Mouse (Mus musculus) cerebellum, adult 8-10 months (tissue): ENCODE results near the gene Prkd1.
"Not testable (repeated sequence)": the region's sequence is repeated elsewhere in the genome, so short reads cannot be mapped to it uniquely, and the experiment has no call there.

Experiments used
- DNase-seq: peaks from one replicate; pipeline ENCODE4 v3.0.0; 2022

Gene Prkd1

DNA sequence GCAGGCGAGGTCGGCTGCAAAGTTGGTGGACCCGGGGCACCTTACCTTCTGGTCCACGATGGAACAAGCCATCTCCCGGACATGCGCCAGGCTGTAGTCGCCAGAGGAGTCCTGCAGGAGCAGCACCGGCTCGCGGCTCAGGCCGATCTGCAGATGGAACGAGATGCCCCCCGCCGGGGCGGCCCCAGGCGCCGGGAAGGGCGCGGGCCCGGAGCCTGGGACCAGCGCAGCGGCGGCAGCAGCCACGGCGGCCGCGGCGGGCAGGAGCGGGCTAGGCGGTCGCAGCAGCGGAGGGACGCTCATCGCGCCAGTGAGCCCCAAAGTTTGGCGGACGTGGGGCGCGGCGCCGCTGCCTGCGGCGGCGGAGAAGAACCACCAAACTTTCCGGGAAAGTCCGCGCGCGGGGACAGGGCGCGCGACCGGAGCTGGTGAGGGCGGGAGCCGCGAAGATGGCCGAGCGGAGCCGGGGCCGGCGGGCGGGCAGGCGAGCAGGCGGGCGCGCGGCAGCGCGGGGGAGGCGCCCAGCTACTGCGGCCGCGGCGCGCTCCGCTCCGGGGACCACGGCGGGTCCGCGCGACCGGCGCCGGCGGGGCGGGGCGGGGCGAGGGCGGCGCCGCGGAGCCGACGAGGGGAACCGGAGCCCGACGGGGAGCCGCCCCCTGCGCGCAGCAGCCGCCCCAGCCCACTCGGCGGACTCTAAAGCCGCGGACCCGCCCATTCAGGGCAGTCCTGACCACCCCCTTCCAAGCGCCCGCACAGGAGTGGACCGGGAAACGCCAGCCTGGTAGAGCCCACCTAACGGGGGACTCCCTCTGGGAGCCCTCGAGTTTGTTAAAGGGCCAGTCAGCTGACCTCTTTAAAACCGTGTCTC, at the start of gene Prkd1:
Prkd1 (minus strand) TSS at position 428 of the 871 bp plus-strand sequence.
- peak; percentile 3 for DNase-seq

DNA sequence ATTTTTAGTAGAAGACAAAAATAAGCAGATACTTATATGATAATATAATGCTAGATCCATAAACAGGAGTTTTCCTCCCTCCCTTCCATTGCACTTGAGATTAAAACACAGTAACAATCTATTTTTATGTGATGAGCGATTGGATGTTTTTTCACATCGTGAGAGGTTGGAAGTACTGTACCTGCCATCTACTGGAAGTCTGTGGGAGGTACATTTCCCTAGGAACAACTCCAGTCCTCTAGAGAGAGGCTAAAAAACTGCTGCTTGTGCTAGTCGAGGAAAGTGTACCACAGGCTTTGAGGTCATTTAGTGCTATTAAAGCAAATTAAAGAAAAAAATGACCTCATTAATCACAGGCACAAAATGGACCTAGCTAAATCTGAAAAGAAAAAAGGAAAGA, 48.6 kb upstream of the Prkd1 start:
- DNase-seq, result no peak

DNA sequence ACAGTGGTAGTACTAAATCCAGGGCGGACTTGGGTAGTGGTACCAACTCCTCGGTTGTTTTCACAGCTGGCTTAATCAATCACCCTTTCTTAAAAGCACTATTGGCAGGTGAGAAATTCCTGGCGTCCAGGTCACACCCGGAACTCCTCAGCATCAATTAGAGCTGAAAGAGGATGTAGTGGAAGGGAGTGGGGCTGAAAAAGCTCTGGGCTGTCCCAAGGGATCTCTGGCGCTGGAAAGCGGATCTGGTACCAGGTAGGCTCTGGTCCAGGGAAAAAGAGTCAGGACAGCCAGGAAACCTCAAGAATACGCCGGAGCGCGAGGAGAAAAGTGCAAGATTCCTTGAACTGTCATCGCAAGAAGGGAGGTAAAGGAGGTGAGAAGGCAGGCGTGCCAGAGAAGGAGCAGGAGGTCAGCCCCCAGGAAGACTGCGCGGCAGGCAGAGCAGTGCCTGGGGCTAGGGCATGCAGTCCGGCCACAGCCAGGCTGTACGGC, 675 bp downstream of the Prkd1 start:
- DNase-seq, result no peak

DNA sequence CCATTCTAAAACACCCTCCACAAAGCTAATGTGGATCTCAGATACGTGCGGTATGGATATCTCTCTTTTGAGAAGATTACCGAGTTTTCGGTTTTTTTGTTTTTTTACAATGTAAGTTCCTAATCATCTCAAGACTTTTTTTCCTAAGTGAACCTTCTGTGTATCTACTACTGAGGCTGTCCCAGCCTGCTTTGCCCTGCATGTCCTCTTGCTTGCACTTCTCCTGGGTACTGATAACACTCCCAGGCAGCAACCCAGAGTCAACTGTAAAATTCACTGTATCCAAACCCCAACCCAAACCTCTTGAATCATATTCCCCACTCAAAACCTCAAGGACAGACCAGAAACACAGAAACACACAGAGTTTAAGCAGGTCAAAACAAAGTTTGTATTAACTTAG, 2.0 kb downstream of the Prkd1 start:
- no peak for DNase-seq

DNA sequence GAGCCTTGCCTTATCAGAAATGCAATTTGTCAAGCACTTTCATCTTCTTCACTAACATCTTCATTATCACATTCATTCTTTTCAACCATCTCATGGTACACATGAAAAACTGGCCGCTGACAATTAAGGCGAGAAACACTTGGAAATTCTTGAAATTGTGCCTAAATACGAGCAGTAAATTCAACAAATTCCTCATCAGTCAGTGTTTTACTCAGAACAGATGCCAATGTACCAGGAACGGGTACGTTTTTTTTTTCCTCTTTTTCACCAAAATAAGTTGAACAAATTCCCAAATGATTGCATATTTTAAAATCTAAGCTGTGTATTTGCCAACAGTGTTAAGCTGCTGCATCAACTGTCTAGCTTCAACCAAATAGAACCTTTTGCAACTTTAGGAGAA, 6.2 kb downstream of the Prkd1 start:
- no peak for DNase-seq

DNA sequence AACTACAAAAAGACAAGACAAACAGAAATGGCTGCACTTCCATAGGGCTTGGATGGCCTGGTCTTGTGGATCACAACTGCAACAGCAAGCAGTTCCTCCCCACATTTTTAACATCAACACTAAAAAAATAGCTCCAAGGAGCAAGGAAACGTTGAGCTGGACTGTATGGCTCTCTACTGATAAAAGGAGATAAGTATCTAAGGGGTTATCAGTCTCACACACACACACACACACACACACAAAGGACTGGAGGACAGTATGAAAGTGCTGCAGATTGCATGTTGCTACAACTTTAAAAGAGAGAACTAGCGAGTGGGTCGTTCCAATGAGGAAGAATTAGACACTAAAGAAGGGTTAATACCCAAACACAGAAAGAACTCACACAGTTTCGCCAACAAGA, 8.7 kb downstream of the Prkd1 start:
- DNase-seq, result no peak

DNA sequence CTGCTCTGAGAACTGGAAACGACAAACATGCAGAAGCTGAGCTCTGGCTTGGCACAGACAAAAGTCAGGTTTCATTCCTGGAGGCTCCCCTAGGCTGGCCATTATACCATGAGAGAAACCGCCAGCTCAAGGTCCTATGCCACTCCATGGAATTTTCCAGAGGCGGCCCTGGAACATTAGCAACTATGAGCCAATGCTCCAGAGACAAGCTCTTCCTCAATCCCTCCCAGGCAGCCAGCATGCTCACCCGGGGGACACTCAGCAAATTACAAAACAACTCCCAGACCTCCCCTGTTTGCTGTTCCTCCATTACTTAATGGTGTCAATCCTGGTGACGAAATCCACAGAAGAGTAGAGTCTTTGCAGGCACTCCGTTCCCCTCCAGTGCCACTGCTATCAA, 14.5 kb downstream of the Prkd1 start:
- no peak for DNase-seq

DNA sequence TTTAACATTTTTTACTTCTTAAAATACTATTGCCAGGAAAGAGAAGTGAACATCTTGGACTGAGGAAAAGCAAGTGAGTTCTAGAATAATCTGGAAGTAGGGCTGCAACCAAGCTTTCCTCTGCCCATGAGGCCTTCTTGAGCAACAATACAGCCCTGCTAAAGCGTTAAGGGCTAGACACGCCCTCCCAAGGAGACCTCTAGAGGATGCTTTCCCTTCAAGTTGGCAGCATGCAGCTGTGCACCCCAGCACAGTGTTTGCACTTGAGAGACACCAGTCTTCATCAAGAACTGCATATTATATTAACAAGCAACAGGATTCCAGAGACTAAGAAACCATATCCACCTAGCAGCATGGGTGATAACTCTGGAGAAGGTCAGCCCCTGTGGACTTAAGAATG, 22.8 kb downstream of the Prkd1 start:
- DNase-seq, result not testable (repeated sequence)

DNA sequence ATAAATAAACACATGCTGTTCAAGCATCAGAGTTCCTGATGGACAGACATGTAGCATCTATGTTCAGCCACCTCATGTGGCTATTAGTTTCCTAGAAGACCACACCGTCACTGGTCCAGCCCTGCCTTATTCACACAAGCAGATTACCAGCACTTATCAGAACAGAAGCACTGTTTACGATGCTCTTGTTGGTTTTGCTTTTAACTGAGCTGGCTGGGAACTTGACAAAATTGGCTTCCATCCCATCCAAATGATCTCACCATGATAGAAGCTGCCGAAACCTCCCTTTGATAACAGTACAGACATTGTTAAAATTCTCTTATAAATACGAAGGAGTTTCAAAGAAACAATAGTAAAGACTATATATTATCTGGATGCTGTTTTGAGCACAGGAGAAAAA, 24.7 kb downstream of the Prkd1 start:
- no peak for DNase-seq

DNA sequence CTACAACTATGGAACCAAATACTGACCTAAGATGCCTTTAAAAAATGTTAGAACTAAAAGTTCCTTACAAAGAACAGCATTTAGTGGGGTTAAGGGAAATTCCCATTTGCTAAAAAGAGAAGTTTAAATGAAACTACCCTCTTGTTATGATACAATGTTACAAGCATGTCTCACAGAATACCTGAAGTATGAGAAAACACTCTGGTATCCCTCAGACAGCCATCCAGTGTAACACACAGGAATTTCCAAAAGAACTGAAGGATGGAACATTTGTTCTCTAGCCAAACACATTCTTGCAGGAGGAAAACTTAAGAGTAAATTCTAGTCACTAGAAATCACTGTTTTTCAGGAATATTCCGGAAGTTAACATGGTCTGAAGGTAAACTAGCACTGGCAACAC, 33.0 kb downstream of the Prkd1 start:
- no peak for DNase-seq

DNA sequence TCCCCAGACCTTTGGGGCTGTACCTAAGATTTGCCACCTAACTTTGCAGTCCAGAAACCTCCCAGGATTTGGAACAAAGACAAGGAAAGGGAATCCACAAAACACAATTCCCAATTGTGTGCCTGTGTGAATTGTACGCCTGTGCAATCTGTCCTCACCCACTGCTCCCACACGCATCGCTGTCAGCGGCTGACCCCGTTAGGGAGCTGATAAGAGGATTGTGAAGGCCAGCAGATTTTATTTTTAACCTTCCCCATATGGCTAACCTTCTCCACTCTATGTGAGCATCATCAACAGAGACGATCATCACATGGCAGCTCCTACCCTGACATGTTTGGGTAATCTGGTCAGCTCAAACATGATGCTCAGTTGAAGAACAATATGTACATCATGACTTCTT, 34.6 kb downstream of the Prkd1 start:
- DNase-seq, result no peak

DNA sequence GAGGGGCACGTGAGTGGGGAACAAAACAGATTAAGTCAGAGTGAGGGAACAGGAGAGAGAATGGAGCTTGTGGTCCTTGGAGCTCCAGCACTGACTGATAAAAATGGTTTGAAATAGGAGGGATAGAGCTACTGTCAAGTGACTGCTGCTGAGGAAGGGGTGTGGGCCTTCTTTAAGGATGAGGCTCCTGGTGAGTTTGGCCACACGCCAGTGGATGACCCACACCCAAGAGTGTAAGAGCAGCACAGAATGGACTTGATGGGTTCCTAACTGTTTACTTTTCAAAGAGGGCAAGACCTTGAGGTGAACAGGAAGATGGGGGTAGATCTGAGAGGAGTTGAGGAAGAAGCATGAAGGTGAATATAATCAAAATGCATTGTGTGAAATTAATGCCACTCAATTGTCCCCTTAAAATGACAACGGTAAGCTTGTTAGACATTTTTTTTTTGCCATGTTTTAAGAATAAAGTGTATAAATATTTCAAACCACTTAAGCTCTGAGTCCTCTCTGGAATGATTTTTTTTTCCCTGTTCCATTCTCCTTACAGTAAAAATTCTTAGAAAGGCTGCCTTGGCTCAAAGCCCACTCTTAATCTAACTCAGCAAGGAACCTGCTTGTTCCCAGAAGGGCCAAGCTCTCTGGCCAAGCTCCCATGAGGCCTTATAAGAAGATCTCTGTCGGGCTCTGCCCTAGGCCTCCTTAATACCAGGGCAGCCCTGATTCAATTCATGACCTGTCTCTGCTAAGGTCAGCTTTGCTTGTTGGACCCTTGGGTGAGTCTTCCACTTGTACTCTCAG, 42.0 kb downstream of the Prkd1 start:
- DNase-seq, result no peak

DNA sequence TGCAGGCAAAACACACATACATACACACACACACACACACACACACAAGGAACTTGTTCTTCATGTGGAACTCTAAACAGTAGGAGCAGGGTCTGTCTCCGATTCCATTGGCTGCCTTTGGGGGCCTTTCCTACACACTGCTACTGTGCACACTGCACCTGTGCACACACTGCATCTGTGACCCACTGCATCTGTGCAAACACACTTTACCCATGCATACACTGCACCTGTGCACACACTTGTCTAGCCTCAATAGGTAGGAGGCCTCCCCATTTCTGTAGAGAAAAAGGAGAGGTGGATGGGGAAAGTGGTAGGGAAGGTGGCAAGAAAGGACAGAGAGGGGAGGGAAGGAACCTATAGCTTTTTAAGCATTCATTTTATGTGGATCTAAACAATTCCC, 49.5 kb downstream of the Prkd1 start:
- DNase-seq, result no peak

DNA sequence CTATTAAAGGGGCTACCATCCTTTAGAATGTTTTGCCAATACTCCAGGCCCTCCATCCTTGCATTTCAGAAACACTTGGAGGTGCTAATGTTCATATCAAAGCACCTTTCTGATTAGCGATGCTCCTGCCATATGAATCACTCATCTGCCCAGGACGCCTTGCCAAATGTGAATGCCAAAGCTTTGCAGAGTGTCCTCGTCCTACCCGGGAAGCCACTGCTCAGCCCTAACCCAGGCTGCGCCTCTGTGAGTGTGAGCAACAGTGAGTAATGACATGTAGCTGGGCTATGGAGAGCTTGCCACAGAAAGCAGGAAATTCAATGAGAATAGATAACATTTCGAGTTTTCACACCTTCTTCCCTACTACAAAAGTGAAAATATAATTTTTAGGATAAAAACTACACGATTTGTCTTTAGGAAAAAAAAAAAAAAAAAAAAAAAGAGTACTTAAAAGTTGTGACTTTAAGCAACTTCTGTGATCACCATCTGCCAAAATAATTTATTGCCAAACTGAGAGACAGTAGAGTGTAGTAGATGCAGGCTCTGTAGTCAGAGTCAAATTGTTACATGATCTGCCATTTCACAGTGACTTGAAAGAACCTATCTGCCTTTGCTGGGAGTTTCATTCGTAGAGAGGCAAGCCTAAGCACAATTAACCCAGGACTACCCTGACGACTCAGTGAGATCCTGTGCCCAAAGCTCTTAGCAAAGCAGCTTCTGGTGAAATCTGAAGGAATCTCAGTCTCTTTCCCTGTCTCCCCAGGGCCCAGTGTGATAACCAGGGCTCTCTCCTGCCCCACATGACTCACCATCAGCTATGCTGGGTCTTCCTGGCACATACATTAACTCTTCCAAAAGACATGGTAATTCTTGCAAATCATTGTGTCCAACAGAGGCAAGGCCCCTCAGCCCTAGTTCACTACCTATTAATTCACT, 50.6 kb downstream of the Prkd1 start:
- no peak for DNase-seq

DNA sequence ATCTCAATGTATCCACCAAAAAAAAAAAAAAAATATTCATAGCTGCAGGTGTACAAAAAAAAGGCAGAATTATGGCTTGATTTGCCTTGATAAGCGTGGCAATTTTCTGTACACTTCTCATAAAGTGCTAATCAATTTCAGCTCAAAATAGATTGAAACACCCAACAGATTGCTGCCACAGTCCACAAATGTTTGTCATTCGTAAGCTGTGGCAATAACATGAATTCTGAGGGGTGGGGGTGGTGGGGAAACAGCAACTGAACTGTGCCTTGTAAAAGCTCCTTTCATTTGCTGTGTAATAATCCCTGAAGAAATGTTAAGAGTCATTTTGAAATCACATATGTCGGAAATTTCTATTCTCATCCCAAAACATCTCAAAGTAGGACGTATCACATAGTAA, 51.4 kb downstream of the Prkd1 start:
- DNase-seq, result no peak

DNA sequence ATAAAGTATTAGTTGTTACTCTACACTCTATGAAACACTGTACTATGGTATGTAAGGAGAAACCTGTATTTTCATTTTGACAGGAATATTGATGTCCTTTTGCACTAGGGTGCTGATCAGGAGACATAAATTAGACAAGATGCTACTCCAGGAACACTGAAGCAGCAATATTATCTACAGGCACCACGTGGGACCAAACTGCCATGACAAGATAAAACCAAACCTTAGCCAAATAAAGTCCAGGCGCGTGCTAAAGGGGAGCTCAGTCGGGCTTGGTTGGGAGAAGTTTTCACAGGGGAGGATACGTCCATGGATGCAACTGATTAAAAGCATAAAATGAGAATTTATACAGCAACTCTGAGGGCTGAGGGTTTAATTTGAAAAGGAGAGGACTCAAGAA, 53.1 kb downstream of the Prkd1 start:
- DNase-seq, result no peak

DNA sequence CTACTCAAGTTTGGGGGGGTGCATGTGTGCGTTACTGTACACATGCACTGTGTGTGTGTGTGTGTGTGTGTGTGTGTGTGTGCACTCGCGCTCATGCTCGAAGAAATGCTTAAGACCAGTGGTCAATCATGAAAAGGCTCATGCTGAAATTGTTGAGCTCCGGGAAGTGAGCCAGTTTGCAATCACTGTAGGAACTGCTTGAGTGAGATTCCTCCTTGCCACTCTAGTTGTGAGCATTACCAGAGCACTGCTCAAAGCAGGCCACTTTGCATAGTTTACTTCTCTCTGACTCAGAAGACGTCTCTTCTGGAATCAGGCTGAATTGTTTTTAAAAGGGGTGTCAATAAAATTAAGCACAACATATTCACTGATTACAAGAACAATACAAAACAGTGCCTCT, 54.4 kb downstream of the Prkd1 start:
- no peak for DNase-seq

DNA sequence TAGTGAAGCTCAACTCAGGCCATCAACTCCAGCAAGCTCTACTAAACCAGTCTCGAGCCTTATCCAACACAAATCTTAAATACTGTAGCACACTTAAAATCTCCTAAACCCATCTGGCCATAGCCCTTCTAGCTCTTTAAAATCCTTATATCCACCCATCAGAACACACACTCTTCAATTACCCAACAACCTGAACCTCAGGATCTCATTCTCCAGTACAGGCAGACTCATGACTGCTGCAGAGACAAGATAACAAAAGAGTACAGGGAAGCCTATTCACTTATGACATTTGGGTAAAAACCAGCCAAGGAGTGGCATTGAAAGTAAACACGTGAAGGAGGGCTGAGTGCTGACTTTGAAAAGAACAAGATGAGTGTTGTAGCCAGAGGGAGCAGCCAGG, 55.4 kb downstream of the Prkd1 start:
- no peak for DNase-seq

DNA sequence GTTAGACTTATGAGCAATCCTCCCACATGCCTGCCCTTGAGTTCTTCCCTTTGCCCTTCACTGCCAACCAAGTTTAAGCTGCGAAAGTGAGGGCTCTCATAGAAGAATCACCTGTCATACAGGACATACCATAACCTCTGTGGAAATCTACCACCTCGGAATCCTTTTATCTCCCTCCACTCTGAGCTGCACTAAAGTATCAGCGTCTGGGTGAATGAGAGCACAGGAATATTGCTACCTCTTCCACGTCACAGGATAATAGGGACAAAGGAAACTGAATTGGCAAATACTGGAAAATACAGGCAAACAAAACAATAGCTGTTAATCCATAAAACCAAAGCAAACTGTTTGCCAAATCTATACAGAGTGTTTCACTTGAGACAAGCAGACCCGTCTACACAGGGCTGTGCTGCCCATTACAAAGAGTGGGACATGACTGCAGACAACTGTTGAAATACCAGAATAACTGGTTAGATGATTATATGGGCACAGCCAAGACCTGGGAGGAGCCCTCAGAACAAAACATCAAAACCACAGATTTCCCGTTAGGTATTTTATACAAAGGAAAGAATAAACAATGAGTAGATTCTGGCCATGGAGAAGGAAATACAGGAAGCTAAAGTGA, 60.6 kb downstream of the Prkd1 start:
- no peak for DNase-seq

DNA sequence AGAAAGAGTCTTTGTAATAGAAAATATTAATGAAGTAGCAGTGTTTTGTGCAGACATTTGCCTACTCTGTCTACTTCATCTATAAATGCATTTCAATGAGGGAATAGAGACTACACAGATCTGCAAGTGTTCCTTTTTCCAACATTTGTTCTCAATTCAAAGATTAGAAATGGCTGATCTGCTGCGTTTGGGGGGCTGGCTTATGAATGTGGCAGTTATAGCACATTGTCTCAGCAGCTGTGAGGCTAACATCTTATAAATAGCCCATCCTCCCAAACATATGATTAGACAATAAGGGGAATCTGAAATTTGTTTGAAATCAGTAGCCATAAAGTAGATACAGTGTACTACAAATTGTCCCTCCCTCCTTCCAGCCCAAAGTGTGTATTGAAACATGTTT, 83.7 kb downstream of the Prkd1 start:
- DNase-seq, result no peak

DNA sequence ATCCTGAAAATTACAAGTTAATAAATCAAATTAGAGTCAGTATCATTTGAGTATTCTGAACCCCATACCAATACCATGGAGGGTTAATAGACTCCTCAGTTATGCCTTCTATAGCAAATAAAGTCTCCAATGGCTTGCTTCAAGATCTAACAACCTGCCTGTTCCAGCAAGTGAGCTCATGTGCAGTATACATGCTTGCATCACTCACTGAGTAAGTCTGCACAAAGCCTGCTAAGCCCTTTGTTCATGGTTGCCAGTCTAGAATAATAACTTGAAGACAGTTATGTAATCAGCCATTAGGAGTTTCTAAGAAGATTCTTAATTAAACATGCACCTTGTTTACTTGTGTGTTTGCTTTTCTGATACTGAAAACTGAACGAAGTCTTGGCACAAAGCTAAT, 88.4 kb downstream of the Prkd1 start:
- no peak for DNase-seq

DNA sequence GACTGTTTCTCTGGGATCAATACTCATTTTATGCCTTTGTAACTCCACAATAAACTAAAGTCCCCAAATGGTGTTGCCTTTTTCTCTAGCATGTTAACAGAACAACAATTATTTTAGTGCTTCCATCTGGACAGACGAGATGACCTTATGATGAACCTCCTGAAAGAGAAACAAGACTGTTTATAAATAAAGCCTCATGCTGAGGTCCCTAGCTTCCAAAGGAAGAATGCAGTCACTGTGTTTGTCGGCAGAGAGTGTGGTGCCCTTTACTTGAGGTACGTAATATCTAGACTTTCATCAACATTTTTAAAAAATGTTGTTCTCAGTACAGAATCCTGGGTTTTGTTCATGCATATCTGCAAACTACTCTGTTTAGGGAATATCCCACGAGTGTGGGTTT, 90.7 kb downstream of the Prkd1 start:
- DNase-seq, result no peak

DNA sequence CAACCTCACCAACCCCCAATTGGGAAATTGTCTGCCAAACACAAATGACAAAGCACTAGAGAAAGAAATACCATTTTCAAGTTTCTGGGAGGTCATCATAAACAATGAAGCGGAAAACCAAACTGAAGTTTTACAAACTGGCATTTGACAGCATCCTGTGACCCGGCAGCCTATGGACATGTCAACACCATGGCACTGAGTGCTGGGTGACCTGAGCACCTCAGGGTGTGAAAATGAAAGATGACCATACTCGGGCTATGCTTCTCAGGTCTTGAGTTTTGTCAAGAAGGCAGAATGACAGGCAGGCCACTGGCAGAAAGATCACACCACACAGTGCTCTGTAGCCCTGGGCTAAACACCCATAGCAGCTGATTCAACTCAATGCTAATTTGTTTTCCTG, 94.7 kb downstream of the Prkd1 start:
- DNase-seq, result no peak
